Mouse (Mus musculus) spleen, adult 2 months (tissue): ENCODE data around the gene Pbld1.

Experiments
- CTCF ChIP-seq: fragments of 200-500 bp; IDR thresholded peaks from 2 replicates; pipeline ENCODE4 v1.5.1; 2011; ENCODE audit warnings: mild to moderate bottlenecking, inconsistent platforms; ENCODE audit not compliant: insufficient read depth, insufficient read length, insufficient replicate concordance; ENCODE audit errors: extremely low read depth
- POLR2A ChIP-seq: fragments of 200-500 bp; IDR thresholded peaks from 2 replicates; pipeline ENCODE4 v1.6.1; 2011; ENCODE audit warnings: low read depth, low read length, inconsistent platforms

GRCm38 (mm10) chr10:63099941-63100562, 40.1 kb downstream of the Pbld1 start:
- no peak for TF ChIP-seq CTCF
- no peak for TF ChIP-seq POLR2A
